Mouse (Mus musculus): ENCODE results near the gene Gm13278. TPM values are rescaled to one million over a fixed set of nuclear protein-coding genes. Genes with fewer than 3 reads are reported as not detected.
"Not testable (repeated sequence)": the region's sequence is repeated elsewhere in the genome, so short reads cannot be mapped to it uniquely, and the experiment has no call there.

The Gm13278 gene
- polyA plus RNA-seq, 1 experiment from 2014 or later: not detected

DNA sequence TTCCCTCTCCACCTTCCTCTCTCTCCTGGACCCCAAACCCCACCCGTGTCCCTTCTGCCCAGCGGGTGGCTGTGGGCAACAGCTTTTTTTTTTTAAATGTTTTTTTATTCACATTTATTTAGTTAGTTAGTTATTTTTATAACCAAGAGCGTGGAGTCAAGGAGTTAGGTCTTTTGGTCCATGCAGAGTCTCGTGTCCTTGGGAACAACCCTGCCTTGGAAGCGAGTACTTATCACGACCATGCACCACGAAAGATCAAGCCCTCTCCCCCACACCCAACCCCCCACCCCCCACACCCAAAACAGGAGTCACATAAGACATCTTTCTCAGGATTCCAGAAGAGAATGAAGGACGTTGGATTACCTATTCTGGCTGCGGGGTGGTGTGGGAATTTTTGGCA lies 29.0 kb upstream of the Gm13278 start:
- WGBS: 56% methylated on average over 9 of the region's 9 CpGs
- not testable (repeated sequence) for H3K36me3 ChIP-seq; H3K27me3 ChIP-seq; ATAC-seq (ENCODE audit: insufficient number of reproducible peaks, insufficient read depth, low FRiP score, low TSS enrichment); H3K9me3 ChIP-seq; H3K4me3 ChIP-seq; H3K9ac ChIP-seq; H3K4me2 ChIP-seq (replicated peaks); H3K4me1 ChIP-seq; H3K27ac ChIP-seq

- WGBS: 4% methylated on average over 26 of the region's 42 CpGs
- 0 out of 2 replicates have a peak overlapping the region, but pooled peaks have one; percentile 17 for H3K27ac ChIP-seq
- H3K9ac ChIP-seq: not testable (repeated sequence)
Measured at GRCm38 (mm10) chr4:88763384-88764018, 27.8 kb upstream of the Gm13278 start.

DNA sequence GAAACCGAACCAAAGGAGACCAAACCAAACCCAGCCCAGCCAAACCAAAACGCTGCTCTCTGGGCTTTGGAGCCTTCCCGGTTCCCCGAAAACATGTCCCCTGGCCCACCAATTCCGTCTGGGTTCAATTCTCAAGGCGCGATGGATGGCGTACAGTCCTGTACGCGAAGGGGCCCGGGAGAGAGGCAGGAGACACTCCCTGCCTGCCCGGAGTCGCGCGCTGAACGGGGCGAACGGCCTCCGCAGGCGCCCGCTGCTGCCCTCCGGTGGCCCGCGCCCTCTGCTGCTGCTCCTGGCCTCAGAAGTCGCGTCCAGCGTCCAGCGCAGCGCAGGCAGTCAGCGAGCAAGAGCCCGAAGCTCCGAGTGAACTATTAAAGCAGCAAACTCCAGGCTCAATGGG lies 17.8 kb upstream of the Gm13278 start, which contains the start of gene Gm13290:
Gene Gm13290 (plus strand): TSS at position 301 of the 400 bp plus-strand sequence.
- not testable (repeated sequence) for ATAC-seq (ENCODE audit: insufficient number of reproducible peaks, insufficient read depth, low FRiP score, low TSS enrichment); H3K4me2 ChIP-seq (replicated peaks); H3K27ac ChIP-seq; H3K27me3 ChIP-seq; H3K4me3 ChIP-seq; H3K36me3 ChIP-seq; H3K9me3 ChIP-seq; H3K9ac ChIP-seq; H3K4me1 ChIP-seq
- no CpG with 5 or more reads among the region's 32 CpGs for WGBS

More at GRCm38 (mm10) chr4:88763384-88764018, 27.8 kb upstream of the Gm13278 start:
- Histone ChIP-seq H3K4me3 (peak overlapping the region; percentile 38), H3K4me2 (replicated peaks) (peak overlapping the region; percentile 49)
- not testable (repeated sequence) for H3K36me3 ChIP-seq; H3K27me3 ChIP-seq; H3K4me1 ChIP-seq; H3K9me3 ChIP-seq; ATAC-seq (ENCODE audit: insufficient number of reproducible peaks, insufficient read depth, low FRiP score, low TSS enrichment)

DNA sequence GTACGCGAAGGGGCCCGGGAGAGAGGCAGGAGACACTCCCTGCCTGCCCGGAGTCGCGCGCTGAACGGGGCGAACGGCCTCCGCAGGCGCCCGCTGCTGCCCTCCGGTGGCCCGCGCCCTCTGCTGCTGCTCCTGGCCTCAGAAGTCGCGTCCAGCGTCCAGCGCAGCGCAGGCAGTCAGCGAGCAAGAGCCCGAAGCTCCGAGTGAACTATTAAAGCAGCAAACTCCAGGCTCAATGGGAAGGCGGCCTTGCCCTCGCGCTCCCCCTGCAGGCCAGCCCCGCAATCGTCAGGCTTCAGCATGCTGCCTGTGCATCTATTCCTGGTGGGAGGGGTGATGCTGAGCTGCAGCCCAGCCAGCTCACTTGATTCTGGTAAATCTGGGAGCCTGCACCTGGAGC lies 14.7 kb upstream of the Gm13278 start, which contains the start of gene Gm13289:
Gene Gm13289 (plus strand): TSS at position 301 of the 400 bp plus-strand sequence.
- not testable (repeated sequence) for H3K4me1 ChIP-seq; H3K27ac ChIP-seq; H3K9ac ChIP-seq; H3K27me3 ChIP-seq; ATAC-seq (ENCODE audit: insufficient number of reproducible peaks, insufficient read depth, low FRiP score, low TSS enrichment); H3K4me2 ChIP-seq (replicated peaks); H3K4me3 ChIP-seq; H3K36me3 ChIP-seq; H3K9me3 ChIP-seq
- WGBS: no CpG with 5 or more reads among the region's 29 CpGs

DNA sequence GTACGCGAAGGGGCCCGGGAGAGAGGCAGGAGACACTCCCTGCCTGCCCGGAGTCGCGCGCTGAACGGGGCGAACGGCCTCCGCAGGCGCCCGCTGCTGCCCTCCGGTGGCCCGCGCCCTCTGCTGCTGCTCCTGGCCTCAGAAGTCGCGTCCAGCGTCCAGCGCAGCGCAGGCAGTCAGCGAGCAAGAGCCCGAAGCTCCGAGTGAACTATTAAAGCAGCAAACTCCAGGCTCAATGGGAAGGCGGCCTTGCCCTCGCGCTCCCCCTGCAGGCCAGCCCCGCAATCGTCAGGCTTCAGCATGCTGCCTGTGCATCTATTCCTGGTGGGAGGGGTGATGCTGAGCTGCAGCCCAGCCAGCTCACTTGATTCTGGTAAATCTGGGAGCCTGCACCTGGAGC lies 11.8 kb upstream of the Gm13278 start, which contains the start of gene Gm13272:
Gene Gm13272 (plus strand): TSS at position 301 of the 400 bp plus-strand sequence.
- H3K4me3 ChIP-seq; H3K4me2 ChIP-seq (replicated peaks); H3K9me3 ChIP-seq; H3K27ac ChIP-seq; H3K4me1 ChIP-seq; H3K36me3 ChIP-seq; H3K27me3 ChIP-seq; ATAC-seq (ENCODE audit: insufficient number of reproducible peaks, insufficient read depth, low FRiP score, low TSS enrichment); H3K9ac ChIP-seq: not testable (repeated sequence)
- WGBS: no CpG with 5 or more reads among the region's 29 CpGs

GRCm38 (mm10) chr4:88780320-88780719 lies 11.0 kb upstream of the Gm13278 start:
- not testable (repeated sequence) for H3K27me3 ChIP-seq; H3K9me3 ChIP-seq; H3K27ac ChIP-seq; H3K9ac ChIP-seq; H3K4me2 ChIP-seq (replicated peaks); ATAC-seq (ENCODE audit: insufficient number of reproducible peaks, insufficient read depth, low FRiP score, low TSS enrichment); H3K4me1 ChIP-seq; H3K4me3 ChIP-seq; H3K36me3 ChIP-seq
- WGBS: 41% methylated on average over 16 of the region's 18 CpGs

DNA sequence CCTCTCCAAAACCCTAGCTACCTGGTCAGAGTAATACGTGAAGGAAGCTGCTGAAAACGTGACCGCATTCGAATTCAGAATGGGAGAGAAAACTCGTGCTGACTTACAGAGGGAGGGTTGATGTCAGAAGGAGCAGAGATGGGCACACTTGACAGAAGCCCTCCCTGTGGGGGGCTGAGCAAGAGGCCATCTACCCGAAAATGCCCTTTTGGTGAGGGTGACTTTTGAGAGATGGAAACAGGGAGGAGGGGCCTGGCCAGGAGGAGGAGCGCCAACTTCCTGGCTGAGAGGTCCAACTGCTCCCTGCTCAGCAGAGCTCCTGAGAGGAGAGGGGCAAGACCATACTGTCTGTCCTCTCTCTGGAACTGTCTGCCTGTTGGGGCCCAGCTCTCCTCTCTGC lies 9.5 kb upstream of the Gm13278 start, which contains the start of gene Ifnz:
Gene Ifnz (plus strand): TSS at position 301 of the 400 bp plus-strand sequence.
- H3K27ac ChIP-seq; H3K9ac ChIP-seq; H3K4me1 ChIP-seq; H3K9me3 ChIP-seq; ATAC-seq (ENCODE audit: insufficient number of reproducible peaks, insufficient read depth, low FRiP score, low TSS enrichment); H3K36me3 ChIP-seq; H3K27me3 ChIP-seq: not testable (repeated sequence)
- WGBS: 16% methylated on average over 5 of the region's 7 CpGs
- 0 out of 2 replicates have a peak within 1 kb of the TSS, but pooled peaks have one; percentile 22 for H3K4me3 ChIP-seq
- peak within 1 kb of the TSS; percentile 30; the same call in 1 of the 2 replicates for H3K4me2 ChIP-seq (replicated peaks)

GRCm38 (mm10) chr4:88782335-88782734 lies 9.0 kb upstream of the Gm13278 start:
- H3K36me3 ChIP-seq; H3K27ac ChIP-seq; H3K27me3 ChIP-seq; H3K9me3 ChIP-seq; H3K9ac ChIP-seq; ATAC-seq (ENCODE audit: insufficient number of reproducible peaks, insufficient read depth, low FRiP score, low TSS enrichment); H3K4me1 ChIP-seq: not testable (repeated sequence)
- H3K4me2 ChIP-seq (replicated peaks): peak overlapping the region; percentile 30; the same call in 1 of the 2 replicates
- 0 out of 2 replicates have a peak overlapping the region, but pooled peaks have one; percentile 22 for H3K4me3 ChIP-seq
- WGBS: 0% methylated on average over 21 of the region's 31 CpGs

DNA sequence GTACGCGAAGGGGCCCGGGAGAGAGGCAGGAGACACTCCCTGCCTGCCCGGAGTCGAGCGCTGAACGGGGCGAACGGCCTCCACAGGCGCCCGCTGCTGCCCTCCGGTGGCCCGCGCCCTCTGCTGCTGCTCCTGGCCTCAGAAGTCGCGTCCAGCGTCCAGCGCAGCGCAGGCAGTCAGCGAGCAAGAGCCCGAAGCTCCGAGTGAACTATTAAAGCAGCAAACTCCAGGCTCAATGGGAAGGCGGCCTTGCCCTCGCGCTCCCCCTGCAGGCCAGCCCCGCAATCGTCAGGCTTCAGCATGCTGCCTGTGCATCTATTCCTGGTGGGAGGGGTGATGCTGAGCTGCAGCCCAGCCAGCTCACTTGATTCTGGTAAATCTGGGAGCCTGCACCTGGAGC lies 5.9 kb upstream of the Gm13278 start, which contains the start of gene Gm13276:
Gene Gm13276 (plus strand): TSS at position 301 of the 400 bp plus-strand sequence.
- H3K4me3 ChIP-seq; H3K9me3 ChIP-seq; H3K4me2 ChIP-seq (replicated peaks); H3K36me3 ChIP-seq; H3K9ac ChIP-seq; H3K27ac ChIP-seq; H3K27me3 ChIP-seq; H3K4me1 ChIP-seq; ATAC-seq (ENCODE audit: insufficient number of reproducible peaks, insufficient read depth, low FRiP score, low TSS enrichment): not testable (repeated sequence)
- no CpG with 5 or more reads among the region's 27 CpGs for whole genome bisulfite sequencing

GRCm38 (mm10) chr4:88788402-88788801 lies 2.9 kb upstream of the Gm13278 start, which contains the start of gene Gm13277:
TSS of gene Gm13277 (plus strand) at chr4:88788632.
- H3K27me3 ChIP-seq; H3K27ac ChIP-seq; H3K36me3 ChIP-seq; H3K9ac ChIP-seq; H3K4me1 ChIP-seq; H3K4me3 ChIP-seq; H3K9me3 ChIP-seq; H3K4me2 ChIP-seq (replicated peaks); ATAC-seq (ENCODE audit: insufficient number of reproducible peaks, insufficient read depth, low FRiP score, low TSS enrichment): not testable (repeated sequence)
- 0% methylated on average over 1 of the region's 28 CpGs for WGBS

DNA sequence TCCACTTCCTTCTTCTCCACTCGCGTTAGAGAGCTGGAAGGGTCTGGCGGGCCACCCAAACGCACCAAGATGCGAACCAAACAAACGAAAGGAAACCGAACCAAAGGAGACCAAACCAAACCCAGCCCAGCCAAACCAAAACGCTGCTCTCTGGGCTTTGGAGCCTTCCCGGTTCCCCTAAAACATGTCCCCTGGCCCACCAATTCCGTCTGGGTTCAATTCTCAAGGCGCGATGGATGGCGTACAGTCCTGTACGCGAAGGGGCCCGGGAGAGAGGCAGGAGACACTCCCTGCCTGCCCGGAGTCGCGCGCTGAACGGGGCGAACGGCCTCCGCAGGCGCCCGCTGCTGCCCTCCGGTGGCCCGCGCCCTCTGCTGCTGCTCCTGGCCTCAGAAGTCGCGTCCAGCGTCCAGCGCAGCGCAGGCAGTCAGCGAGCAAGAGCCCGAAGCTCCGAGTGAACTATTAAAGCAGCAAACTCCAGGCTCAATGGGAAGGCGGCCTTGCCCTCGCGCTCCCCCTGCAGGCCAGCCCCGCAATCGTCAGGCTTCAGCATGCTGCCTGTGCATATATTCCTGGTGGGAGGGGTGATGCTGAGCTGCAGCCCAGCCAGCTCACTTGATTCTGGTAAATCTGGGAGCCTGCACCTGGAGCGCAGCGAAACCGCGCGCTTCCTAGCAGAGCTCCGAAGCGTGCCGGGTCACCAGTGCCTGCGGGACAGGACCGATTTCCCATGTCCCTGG lies 2.8 kb downstream of the Gm13278 start, which contains the start of gene Gm13275:
Gene Gm13275 (plus strand): TSS at position 552 of the 740 bp plus-strand sequence.
- 1% methylated on average over 14 of the region's 52 CpGs for WGBS
- H3K27ac ChIP-seq; ATAC-seq (ENCODE audit: insufficient number of reproducible peaks, insufficient read depth, low FRiP score, low TSS enrichment); H3K4me3 ChIP-seq; H3K36me3 ChIP-seq; H3K9ac ChIP-seq; H3K4me1 ChIP-seq; H3K4me2 ChIP-seq (replicated peaks); H3K27me3 ChIP-seq; H3K9me3 ChIP-seq: not testable (repeated sequence)

- no CpG with 5 or more reads among the region's 28 CpGs for WGBS
- not testable (repeated sequence) for ATAC-seq (ENCODE audit: insufficient number of reproducible peaks, insufficient read depth, low FRiP score, low TSS enrichment); H3K36me3 ChIP-seq; H3K27me3 ChIP-seq; H3K27ac ChIP-seq; H3K4me2 ChIP-seq (replicated peaks); H3K4me1 ChIP-seq; H3K9ac ChIP-seq; H3K9me3 ChIP-seq; H3K4me3 ChIP-seq
Measured at GRCm38 (mm10) chr4:88797097-88797496, 5.7 kb downstream of the Gm13278 start, which contains the start of gene Gm13279. TSS of gene Gm13279 (plus strand) at chr4:88797397.

Measured in embryonic facial prominence, embryonic 12.5 days (tissue).